Mouse (Mus musculus) brain, embryonic 18.5 days (tissue): ENCODE results near the gene 1700013F07Rik.
"Not testable (repeated sequence)": the region's sequence is repeated elsewhere in the genome, so short reads cannot be mapped to it uniquely, and the experiment has no call there.

Experiments used
- DNase-seq: peaks from one replicate; pipeline ENCODE4 v3.0.0-alpha.2; 2012; ENCODE audit warnings: low read depth, low spot score

Gene 1700013F07Rik

DNA sequence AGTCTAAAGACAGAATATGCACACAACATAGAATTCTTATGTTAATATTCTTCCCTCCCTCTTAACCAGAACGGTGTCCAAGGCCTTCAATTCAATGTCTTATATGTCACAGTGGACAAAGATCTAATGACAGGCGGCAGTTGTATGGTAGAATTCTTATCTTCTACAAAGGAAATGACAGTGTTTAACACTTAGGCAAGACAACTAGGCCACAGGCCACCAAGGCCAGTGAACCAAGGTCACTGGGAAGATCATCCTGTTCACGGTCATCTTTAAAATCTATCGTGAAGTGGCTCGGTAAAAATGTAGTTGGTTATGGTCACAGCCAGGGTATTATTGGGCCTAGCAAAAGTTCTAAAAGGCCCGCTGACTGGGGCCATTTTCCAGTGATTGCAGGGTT is at the start of gene 1700013F07Rik:
TSS of gene 1700013F07Rik (plus strand) at position 200 of the 400 bp plus-strand sequence.
- DNase-seq = no peak

DNA sequence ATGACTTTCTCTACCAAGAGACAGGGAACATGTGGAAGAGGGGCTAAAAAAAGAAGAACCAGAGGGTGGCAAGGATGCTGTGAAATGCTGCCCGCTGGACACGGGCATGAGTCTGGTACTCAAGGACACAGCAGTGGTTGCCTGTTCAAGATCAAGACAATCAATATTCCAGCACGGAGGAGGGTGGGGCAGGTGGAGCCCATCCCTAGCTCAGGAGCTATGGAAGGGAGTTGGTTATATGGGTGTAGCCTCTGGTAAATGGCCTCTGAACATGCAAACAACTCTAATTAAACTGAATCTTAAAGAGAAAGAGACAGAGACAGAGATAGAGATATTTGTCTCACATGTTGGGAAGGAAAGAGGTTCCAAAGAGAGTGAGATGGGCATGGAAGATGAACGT is 49.2 kb upstream of the 1700013F07Rik start:
- DNase-seq = no peak

DNA sequence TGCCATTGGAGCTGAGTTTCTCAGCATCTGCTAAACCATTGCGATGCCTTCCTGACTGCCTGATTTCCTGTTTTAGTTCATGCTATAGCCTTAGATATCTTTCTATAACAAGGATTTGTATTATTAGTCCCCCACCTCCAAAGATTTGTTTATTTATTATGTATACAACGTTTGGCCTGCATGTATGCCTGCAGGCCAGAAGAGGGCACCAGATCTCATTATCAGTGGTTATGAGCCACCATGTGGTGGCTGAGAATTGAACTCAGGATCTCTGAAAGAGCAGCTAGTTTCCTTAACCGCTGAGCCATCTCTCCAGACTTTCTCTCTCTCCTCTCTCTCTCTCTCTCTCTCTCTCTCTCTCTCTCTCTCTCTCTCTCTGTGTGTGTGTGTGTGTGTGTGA is 44.0 kb upstream of the 1700013F07Rik start:
- DNase-seq = no peak

DNA sequence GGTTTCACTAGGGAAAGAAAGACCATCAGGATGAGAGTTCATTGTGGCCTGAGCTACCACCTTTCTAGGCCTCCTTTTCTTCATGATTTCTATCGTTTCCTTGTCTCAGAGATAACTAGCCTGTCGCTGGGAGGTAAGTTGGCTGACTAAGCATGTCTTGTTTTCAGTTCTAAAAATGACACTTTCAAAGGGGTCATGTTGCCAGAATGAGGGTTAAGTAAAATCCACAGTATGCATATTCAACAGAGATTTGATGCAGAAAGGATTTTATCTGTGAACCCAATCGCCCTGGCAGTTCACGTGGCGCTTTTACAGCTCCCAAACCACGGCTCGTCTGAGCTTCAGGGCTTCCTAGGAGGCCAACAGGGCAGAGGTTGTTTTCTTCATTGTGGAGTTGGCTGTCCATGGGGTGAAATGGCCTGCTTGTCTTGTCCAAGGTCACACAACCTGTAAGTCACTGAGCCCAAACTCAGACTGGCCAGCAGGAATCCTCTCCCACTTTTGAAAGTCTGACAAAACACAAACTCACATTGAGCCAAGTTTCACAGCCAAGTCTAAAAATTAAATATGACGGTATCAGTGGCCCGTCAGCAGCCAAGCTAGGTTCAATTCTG is 39.0 kb upstream of the 1700013F07Rik start:
- DNase-seq = no peak

DNA sequence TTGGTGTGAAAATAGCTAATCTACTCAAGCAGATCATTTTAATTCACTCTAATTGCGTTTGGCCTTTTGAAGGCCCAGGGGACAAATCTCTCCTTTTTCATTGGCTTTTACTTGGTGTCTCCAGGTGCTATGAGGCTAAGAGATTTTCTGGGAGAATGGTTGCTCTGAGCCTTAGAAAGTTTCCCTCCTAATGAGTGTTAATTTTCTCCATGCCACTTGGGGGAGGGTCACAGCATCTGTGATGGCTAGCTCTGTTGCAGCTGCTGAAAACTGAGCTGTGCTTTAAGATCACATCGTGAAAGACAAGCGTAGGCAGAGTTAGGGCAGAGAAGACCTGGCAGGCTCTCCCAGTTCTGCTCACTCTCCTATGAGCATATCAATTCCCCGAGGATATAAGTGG is 38.5 kb upstream of the 1700013F07Rik start:
- no peak for DNase-seq

DNA sequence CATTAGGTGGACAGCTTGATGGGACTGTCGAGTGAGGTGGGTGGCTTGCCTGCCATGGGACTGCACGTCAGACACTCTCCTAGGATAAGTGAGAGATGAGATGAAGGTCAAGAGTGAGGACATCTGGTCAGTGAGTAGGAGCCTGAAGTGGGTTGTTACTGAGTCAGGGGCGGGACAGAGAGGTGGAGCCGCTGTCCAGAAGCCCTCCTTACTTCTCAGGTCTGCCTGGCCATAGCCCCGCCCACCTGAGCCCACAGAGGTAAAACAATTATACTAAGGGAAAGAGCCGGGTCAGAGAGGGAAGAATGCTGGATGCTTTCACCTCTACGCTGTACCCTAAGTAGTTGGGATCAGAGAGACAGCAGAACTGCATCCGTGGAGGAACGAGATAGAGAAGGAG is 36.3 kb upstream of the 1700013F07Rik start:
- DNase-seq = no peak

DNA sequence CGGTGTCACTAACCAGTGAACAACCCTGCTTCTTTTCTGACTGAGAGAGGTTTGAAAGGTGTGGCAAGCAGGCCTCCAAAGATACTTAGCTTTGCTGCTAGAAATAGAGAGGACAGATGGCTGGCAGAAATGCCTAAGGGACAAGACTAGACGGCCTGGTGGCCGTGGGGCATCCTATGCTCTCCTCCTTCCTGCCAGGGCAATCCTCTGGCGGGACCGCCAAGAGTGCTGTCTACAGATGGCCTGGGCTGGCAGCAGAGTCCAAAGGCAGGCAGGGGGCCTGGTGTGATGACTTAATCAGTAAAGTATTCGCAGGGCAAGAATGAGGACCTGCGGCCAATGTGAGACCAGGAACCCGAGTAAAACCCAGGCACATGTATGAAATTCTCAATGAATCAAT is 34.1 kb upstream of the 1700013F07Rik start:
- no peak for DNase-seq

DNA sequence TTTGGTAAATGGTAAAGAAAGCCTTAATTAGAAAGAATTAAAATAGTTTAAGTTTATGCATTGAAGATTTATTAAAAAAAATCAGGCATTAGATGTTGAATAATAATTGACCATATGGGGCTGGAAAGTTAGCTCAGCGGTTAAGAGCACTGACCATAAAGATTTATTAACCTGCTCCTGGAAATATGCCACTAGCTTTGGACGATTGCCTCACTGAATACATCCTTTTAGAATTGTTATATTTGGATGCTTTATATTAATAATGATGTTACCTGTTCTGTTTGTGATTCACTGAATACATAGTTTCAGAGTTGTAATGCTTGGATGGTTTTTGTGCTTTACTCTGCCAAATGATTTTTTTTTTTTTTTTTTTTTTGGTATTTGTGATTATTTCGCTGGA is 32.5 kb upstream of the 1700013F07Rik start:
- not testable (repeated sequence) for DNase-seq

DNA sequence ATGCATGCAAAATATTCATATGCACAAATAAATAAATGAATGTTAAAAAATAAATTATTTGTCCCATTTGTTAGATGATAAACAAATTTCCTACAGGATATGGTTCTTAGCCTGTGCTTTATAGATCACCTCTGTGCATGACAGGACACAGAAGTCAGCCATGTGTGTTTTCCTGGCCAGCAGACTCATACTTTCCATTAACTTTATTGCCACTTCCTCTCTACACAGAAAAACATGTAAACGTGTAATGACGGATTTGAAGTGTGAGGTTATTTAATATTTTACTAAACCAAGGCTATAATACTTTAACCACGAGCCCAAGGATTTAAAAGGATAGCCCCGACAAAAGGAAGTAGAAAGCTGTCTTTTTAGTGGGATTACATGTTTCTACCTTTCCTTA is 30.0 kb upstream of the 1700013F07Rik start:
- DNase-seq = no peak

DNA sequence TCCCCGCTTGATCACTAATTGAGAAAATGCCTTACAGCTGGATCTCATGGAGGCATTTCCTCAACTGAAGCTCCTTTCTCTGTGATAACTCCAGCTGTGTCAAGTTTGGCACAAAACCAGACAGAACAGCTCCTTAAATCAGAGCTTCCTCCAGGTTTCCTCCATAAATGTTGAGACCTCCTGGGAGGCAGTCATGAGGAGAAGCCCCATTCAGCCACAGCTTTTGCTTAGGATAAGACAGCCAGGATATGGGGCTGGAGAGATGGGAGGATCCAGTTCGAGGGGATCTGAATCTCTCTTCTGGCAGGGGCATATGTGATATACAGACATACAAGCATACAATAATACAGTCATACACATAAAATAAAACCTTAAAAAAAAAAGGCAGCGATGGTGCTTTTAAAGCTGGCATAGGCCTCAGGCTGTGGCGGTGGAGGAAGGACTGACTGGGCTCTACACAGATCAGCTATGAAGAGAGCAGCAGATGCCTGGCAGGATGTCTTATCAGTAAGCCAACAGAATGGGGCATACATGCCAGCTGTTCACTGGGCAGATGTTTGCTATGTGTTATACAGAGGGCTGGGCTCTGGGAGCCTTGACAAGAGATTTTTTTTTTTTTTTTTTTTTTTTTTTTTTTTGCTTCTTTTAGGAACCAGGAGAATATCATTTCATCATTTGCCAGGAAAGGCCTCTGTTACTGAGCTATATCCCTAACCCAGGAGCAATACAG is 25.0 kb upstream of the 1700013F07Rik start:
- no peak for DNase-seq

DNA sequence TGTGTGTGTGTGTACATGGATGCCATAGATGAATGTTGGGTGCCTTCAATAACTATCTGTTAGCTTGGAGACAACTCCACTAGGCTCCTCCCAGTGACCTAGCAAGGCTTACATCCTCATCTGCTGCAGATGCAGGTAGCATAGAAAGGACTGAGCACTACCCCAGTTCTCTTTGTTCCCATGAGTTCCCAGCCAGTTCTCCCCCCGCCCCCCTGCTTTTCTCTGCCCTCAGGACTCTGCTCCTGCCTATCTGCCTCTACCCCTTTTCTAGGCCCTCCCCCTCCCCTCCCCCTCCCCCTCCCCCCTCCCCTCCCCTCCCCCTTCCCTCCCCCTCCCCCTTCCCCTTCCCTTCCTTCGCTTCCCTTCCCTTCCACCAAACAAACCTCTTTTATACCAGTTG is 23.8 kb upstream of the 1700013F07Rik start:
- DNase-seq = no peak

DNA sequence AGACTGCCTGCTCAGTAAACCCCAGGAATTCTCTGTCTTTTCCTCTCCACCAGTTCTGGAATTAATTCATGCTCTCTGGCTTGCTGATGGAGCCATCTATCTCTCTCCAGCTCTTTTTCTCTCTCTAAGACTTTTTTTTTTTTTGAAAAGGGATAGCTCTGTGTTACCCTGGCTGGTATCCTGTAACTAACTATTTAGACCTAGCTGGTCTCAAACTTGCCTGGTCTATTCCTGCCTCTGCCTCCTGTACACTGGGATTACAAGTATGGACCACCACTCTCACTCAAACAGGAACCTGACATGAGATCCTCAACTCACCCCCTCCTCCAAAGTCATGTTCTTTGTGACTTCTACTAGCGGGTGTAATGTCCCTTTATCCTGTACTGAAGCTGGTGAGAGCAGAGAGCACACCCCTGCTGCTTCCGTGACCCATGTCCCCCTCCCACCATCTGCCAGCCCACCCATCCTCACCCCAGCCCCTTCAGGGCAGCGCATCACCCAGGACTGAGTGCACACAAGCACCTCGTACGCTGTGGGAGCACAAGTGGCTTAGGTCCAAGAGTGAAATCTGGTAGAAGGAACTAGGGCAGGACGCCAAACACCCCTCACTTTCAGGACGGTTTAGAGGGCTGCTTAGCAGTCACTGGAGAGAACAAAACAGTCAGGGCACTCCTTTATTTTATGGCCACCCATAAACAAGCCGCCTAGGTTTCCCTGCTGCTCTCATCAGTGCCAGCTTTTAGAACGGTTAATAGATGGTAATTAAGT is 23.1 kb upstream of the 1700013F07Rik start:
- peak; percentile 36 for DNase-seq

DNA sequence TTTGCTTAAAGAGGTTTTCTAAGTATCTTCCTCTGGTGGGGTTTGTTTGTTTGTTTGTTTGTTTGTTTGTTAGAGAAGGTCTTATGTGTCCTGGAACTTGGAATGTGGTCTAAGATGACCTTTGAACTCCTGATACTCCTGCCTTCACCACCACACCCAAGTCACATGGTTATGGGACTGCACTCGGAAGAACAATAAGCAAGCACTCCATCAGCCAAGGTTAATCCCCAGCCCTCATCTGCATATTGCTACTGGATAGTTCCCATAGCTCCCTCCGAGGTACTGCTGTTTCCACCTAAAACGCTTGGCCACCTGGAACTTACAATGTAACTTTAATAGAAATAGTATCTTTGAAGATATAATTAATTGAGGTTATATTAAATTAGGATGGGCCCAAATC is 20.5 kb upstream of the 1700013F07Rik start:
- DNase-seq = no peak

DNA sequence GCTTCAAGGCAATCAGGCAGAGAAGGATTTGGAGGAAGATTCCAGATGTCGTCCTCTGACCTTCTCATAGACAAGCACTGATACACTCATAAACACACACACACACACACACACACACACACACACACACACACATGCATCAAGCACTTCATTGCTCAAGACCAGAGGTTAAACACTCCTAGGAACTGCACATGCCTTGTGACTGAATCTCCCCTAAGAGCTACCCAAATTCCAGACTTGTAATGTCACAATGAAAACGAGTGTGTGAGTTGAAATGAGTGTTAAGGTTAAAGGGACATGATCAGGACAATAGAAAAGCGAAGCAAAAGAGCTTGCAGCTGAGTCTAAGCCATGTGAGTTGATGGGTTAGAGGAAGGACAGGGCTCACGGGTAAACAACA is 15.7 kb upstream of the 1700013F07Rik start:
- DNase-seq = no peak

DNA sequence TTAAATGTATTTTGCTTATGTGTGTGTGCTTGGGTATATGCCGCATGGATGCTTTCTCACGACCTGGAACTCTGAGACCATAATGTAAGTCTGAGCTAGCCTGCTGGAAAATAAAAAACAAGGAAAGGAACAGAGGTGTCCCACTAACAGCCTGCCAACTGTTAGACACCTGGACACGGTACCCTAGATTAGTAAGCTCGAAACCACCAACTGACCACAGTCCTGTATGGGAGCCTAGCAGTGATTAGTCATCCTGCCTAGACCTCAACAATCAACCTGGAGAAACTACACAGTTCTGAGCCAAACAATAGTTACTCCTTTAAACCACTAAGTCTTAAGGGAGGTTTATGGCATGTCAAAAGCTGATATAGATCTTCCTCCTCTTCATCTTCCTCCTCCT is 10.5 kb upstream of the 1700013F07Rik start:
- no peak for DNase-seq

DNA sequence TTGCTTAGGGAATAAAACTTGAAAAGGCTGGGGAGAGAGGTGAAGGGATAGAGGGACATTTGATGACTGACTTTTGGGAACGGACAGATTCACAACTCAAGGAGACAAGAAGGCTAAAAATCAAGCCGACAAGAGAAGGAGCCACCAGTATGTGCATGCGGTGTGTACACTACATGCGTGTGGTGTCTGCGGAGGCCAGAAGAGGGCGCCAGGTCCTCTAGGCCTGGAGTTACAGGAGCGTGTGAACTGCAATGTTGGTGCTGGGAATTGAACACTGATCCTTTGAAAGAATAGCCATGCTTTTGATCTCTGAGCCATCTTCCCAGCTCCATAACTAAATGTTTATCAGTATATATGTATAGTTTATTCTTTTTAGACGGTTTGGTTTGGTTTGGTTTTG is 5.5 kb upstream of the 1700013F07Rik start:
- DNase-seq = no peak

DNA sequence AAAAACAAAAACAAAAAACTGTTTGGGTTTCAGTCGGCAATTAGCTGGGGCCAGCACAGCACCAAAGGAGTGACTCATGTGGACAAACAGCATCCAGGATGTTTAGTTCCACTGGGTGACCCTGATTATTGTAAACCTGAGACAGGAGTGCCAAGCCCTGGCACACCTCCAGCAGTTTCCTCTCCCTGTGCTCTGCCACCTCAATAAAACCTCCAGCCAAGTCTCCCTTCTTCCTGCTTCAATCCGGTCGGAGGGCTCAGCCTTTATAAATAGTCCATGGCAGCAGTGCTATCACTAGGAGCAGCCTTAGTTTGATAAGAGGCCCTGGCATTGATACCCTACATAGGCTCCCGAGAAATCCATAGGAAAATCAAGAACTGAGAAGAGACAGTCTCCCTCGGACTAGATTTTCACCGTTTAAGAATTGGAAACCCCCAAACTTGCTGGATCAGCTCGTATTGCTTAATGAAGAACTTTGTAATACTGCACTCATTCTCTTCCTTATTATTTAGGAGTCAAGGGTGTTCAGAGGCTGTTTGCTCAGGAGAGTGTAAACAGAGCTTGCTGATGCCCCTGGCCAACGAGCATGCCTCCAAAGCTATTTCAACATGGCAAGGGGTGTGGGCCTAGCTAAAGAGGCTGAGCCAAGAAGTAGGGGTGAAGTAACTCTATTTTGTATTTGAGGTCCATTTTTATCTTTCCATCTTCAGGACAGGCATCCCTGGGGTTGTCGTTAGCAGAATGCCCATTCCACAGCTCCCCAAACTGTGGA is 650 bp upstream of the 1700013F07Rik start:
- DNase-seq = no peak

DNA sequence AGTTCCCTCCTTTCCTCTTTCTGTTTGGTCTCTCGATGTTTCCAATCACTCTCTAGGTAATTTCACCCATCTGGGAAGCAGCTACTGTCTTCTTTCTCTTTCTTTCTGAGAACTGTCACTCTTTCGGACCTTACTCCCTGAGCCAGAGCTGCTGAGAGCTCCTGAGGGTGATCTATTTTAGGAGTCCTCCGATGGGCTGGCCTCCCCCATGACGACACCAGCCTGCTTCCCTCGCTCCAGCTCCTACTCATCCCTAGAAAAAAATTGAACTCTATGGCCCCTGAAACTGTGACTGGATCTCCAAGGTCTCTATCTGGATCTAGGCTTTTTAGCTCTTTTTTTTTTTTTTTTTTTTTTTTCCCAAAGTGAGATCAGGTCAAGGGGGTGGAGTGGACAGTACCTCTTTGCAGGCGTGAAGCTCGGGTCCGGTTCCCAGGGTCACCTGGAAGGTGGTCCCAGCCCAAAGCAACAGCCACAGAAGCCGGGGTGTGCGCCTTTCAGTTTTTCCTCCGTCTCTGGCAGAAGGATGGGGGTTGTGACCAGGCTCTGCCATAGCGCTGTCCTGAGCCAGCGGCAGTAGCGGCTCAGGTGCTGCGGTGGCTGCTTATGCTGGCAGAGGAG is 2.1 kb downstream of the 1700013F07Rik start:
- DNase-seq = no peak

DNA sequence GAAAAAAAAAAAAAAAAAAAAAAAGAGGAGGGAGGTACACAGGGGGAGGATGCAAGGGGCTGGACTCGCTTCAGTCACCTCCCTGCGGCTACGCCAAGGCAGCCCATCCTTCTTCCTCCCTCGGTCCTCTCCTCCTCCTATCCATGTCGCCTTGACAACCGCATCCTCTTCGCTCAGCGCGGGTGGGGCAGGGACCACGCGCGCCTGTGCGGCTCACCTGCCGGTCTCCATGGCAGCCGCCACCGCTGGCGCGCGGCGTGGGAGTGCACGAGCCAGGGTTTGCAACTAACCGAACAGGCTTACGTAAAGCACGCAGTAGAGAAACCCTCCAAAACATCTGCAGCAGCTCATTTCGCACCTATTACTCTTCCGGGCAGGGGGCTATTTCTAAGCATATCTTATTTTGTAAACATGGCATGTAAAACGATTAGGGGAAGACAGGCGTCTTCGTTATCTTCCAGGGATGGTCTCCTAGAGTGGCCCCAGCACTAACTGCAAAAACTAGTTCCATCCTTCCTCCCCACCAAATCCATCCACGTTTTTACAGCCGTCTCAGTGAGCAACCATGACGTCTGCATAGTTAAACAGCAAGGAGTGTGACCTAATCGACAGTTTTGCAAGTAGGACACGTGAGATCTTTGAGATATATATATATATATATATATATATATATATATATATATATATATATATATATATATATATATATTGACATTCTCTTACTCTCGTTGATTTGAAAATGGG is 2.7 kb downstream of the 1700013F07Rik start, which contains the start of gene 5330417C22Rik:
TSS of gene 5330417C22Rik (minus strand) at position 20 of the 744 bp plus-strand sequence.
- DNase-seq = peak; percentile 79

DNA sequence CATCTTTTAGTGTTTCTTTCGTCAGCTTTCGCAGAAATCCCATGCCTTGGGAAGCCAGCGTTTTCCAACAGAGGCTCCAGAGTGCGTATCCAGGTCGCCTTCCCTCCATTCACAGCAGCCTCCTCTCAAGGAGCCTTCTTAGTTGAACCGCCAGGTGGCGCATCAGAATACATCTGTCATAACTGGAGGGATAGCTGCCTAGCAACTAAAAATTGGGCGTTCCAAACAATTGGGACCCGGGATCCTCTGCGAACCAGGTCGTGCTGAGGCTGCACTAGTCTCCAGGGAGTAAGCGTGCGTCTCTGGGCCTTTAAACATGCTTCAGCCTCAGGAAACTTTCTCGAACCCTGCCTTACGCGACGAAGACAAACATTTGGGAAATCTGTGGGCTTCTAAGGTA is 3.4 kb downstream of the 1700013F07Rik start:
- peak; percentile 78 for DNase-seq

DNA sequence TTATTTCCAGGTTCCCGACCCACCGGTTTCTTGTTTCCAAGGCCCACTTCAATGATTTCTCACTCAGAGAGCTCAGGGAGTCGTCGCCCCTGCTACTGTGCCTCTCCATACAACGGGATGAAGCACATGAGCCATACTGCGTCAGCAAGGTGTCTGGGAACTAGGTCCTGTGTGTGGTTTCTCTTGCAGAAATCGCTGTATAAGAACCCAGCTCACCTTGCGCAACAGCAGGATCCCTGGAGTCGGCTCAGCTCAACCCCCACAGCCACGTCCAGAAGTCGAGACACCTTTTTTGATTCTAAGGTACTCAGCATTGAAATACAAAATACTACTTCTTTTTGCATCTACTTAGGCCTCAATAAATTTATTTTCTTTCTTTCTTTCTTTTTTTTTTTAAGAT is 8.3 kb downstream of the 1700013F07Rik start:
- no peak for DNase-seq
